Mouse (Mus musculus): Measurements from ENCODE around the gene Pim2. TPM values are rescaled to one million over a fixed set of nuclear protein-coding genes. Genes with fewer than 3 reads are reported as not detected.
"Not testable (repeated sequence)": the region's sequence is repeated elsewhere in the genome, so short reads cannot be mapped to it uniquely, and the experiment has no call there.

Gene Pim2
- polyA plus RNA-seq, 1 experiment from 2014 or later = 13.6 TPM

GRCm38 (mm10) chrX:7898211-7898610 is 20.1 kb downstream of the Pim2 start:
- WGBS = 27% methylated on average over 13 of the region's 13 CpGs
- H3K9me3 ChIP-seq (ENCODE audit: control insufficient read depth, low read length) = no peaks in the 10 kb centered on the region
- peak overlapping the region; percentile 63 for H3K4me3 ChIP-seq (ENCODE audit: low read length)
- peaks cover 2% of the 10 kb centered on the region; the same call in 1 of the 2 replicates for H3K4me1 ChIP-seq (ENCODE audit: control insufficient read depth, insufficient read depth, low read length)
- H3K27me3 ChIP-seq (replicated peaks; ENCODE audit: control insufficient read depth, insufficient read depth, low read length) = no peaks in the 10 kb centered on the region
- no peak for ATAC-seq
- peak overlapping the region; percentile 55 for H3K4me2 ChIP-seq (ENCODE audit: low read depth, low read length)
- no peaks in the 10 kb centered on the region for H3K36me3 ChIP-seq (ENCODE audit: control insufficient read depth, insufficient read depth, low read length)
- H3K27ac ChIP-seq (ENCODE audit: low read length) = no peak overlapping the region
- peak overlapping the region; percentile 65 for H3K9ac ChIP-seq (ENCODE audit: low read depth, low read length)

- H3K27me3 ChIP-seq (replicated peaks; ENCODE audit: control insufficient read depth, insufficient read depth, low read length) = no peaks in the 10 kb centered on the region
- no peaks in the 10 kb centered on the region for H3K36me3 ChIP-seq (ENCODE audit: control insufficient read depth, insufficient read depth, low read length)
- H3K9ac ChIP-seq (ENCODE audit: low read depth, low read length) = peak within 1 kb of the TSS; percentile 72
- H3K4me1 ChIP-seq (ENCODE audit: control insufficient read depth, insufficient read depth, low read length) = peaks cover 2% of the 10 kb centered on the region; the same call in 1 of the 2 replicates
- H3K4me2 ChIP-seq (ENCODE audit: low read depth, low read length) = peak within 1 kb of the TSS; percentile 58
- peak within 1 kb of the TSS; percentile 63 for H3K4me3 ChIP-seq (ENCODE audit: low read length)
- no peaks in the 10 kb centered on the region for H3K9me3 ChIP-seq (ENCODE audit: control insufficient read depth, low read length)
- peak; percentile 100 for ATAC-seq
- 13% methylated on average over 62 of the region's 62 CpGs for WGBS
- peak within 1 kb of the TSS; percentile 83 for H3K27ac ChIP-seq (ENCODE audit: low read length)
These were observed 21.1 kb downstream of the Pim2 start, which contains the start of the genes Pqbp1 and Timm17b for GRCm38 (mm10) chrX:7898880-7899874. Gene Pqbp1, minus strand, starts transcription at chrX:7899269. Gene Timm17b, plus strand, starts transcription at chrX:7899357.

- Histone ChIP-seq H3K36me3 (ENCODE audit: control insufficient read depth, insufficient read depth, low read length) (no peaks in the 10 kb centered on the region), H3K9me3 (ENCODE audit: control insufficient read depth, low read length) (no peaks in the 10 kb centered on the region), H3K4me2 (ENCODE audit: low read depth, low read length) (no peak overlapping the region), H3K27me3 (replicated peaks; ENCODE audit: control insufficient read depth, insufficient read depth, low read length) (no peaks in the 10 kb centered on the region), H3K4me3 (ENCODE audit: low read length) (no peak overlapping the region), H3K9ac (ENCODE audit: low read depth, low read length) (no peak overlapping the region), H3K27ac (ENCODE audit: low read length) (no peak overlapping the region), H3K4me1 (ENCODE audit: control insufficient read depth, insufficient read depth, low read length) (no peaks in the 10 kb centered on the region)
- ATAC-seq = no peak
- WGBS = 92% methylated on average over 5 of the region's 5 CpGs
These were observed 26.4 kb downstream of the Pim2 start for GRCm38 (mm10) chrX:7904441-7904840.

GRCm38 (mm10) chrX:7907735-7908134 is 29.7 kb downstream of the Pim2 start, which contains the start of gene Gm10491:
Gene Gm10491, minus strand, starts transcription at chrX:7907835.
- Histone ChIP-seq H3K9me3 (ENCODE audit: control insufficient read depth, low read length) (no peaks in the 10 kb centered on the region), H3K4me3 (ENCODE audit: low read length) (no peak within 1 kb of the TSS), H3K27ac (ENCODE audit: low read length) (no peak within 1 kb of the TSS), H3K36me3 (ENCODE audit: control insufficient read depth, insufficient read depth, low read length) (no peaks in the 10 kb centered on the region), H3K9ac (ENCODE audit: low read depth, low read length) (no peak within 1 kb of the TSS), H3K27me3 (replicated peaks; ENCODE audit: control insufficient read depth, insufficient read depth, low read length) (no peaks in the 10 kb centered on the region), H3K4me1 (ENCODE audit: control insufficient read depth, insufficient read depth, low read length) (no peaks in the 10 kb centered on the region), H3K4me2 (ENCODE audit: low read depth, low read length) (no peak within 1 kb of the TSS)
- no peak for ATAC-seq
- 87% methylated on average over 5 of the region's 5 CpGs for WGBS

GRCm38 (mm10) chrX:7909242-7909641 is 31.2 kb downstream of the Pim2 start, which contains the start of gene Gm10490:
Gene Gm10490, plus strand, starts transcription at chrX:7909542.
- not testable (repeated sequence) for H3K27me3 ChIP-seq (replicated peaks; ENCODE audit: control insufficient read depth, insufficient read depth, low read length); H3K27ac ChIP-seq (ENCODE audit: low read length); H3K36me3 ChIP-seq (ENCODE audit: control insufficient read depth, insufficient read depth, low read length); ATAC-seq; H3K4me1 ChIP-seq (ENCODE audit: control insufficient read depth, insufficient read depth, low read length); H3K9me3 ChIP-seq (ENCODE audit: control insufficient read depth, low read length); H3K9ac ChIP-seq (ENCODE audit: low read depth, low read length); H3K4me3 ChIP-seq (ENCODE audit: low read length); H3K4me2 ChIP-seq (ENCODE audit: low read depth, low read length)
- WGBS = 84% methylated on average over 3 of the region's 4 CpGs

GRCm38 (mm10) chrX:7910473-7910872 is 32.4 kb downstream of the Pim2 start:
- ATAC-seq = no peak
- Histone ChIP-seq H3K4me1 (ENCODE audit: control insufficient read depth, insufficient read depth, low read length) (no peaks in the 10 kb centered on the region), H3K36me3 (ENCODE audit: control insufficient read depth, insufficient read depth, low read length) (no peaks in the 10 kb centered on the region), H3K4me3 (ENCODE audit: low read length) (no peak overlapping the region), H3K9me3 (ENCODE audit: control insufficient read depth, low read length) (no peaks in the 10 kb centered on the region), H3K27me3 (replicated peaks; ENCODE audit: control insufficient read depth, insufficient read depth, low read length) (no peaks in the 10 kb centered on the region), H3K27ac (ENCODE audit: low read length) (no peak overlapping the region), H3K9ac (ENCODE audit: low read depth, low read length) (no peak overlapping the region), H3K4me2 (ENCODE audit: low read depth, low read length) (no peak overlapping the region)
- 51% methylated on average over 6 of the region's 6 CpGs for WGBS

GRCm38 (mm10) chrX:7915669-7916068 is 37.6 kb downstream of the Pim2 start:
- not testable (repeated sequence) for H3K4me3 ChIP-seq (ENCODE audit: low read length); H3K27me3 ChIP-seq (replicated peaks; ENCODE audit: control insufficient read depth, insufficient read depth, low read length); ATAC-seq; H3K9ac ChIP-seq (ENCODE audit: low read depth, low read length); H3K4me2 ChIP-seq (ENCODE audit: low read depth, low read length); H3K4me1 ChIP-seq (ENCODE audit: control insufficient read depth, insufficient read depth, low read length); H3K27ac ChIP-seq (ENCODE audit: low read length); H3K9me3 ChIP-seq (ENCODE audit: control insufficient read depth, low read length); H3K36me3 ChIP-seq (ENCODE audit: control insufficient read depth, insufficient read depth, low read length)
- WGBS = 29% methylated on average over 3 of the region's 3 CpGs

- not testable (repeated sequence) for H3K4me1 ChIP-seq (ENCODE audit: control insufficient read depth, insufficient read depth, low read length); ATAC-seq; H3K4me3 ChIP-seq (ENCODE audit: low read length); H3K4me2 ChIP-seq (ENCODE audit: low read depth, low read length); H3K36me3 ChIP-seq (ENCODE audit: control insufficient read depth, insufficient read depth, low read length); H3K27ac ChIP-seq (ENCODE audit: low read length); H3K9ac ChIP-seq (ENCODE audit: low read depth, low read length); H3K9me3 ChIP-seq (ENCODE audit: control insufficient read depth, low read length)
- H3K27me3 ChIP-seq (replicated peaks; ENCODE audit: control insufficient read depth, insufficient read depth, low read length) = peaks cover 15% of the 10 kb centered on the region
- 66% methylated on average over 6 of the region's 6 CpGs for WGBS
These were observed 39.9 kb downstream of the Pim2 start for GRCm38 (mm10) chrX:7917960-7918359.

- no peaks in the 10 kb centered on the region for H3K9me3 ChIP-seq (ENCODE audit: control insufficient read depth, low read length)
- no peaks in the 10 kb centered on the region for H3K36me3 ChIP-seq (ENCODE audit: control insufficient read depth, insufficient read depth, low read length)
- no peak within 1 kb of the TSS for H3K9ac ChIP-seq (ENCODE audit: low read depth, low read length)
- peak; percentile 44; the same call in 1 of the 2 replicates for ATAC-seq
- 15% methylated on average over 29 of the region's 40 CpGs for WGBS
- H3K27ac ChIP-seq (ENCODE audit: low read length) = no peak within 1 kb of the TSS
- peaks cover 26% of the 10 kb centered on the region for H3K27me3 ChIP-seq (replicated peaks; ENCODE audit: control insufficient read depth, insufficient read depth, low read length)
- 0 out of 2 replicates have a peak within 1 kb of the TSS, but pooled peaks have one; percentile 5 for H3K4me3 ChIP-seq (ENCODE audit: low read length)
- peak within 1 kb of the TSS; percentile 32; the same call in 1 of the 2 replicates for H3K4me2 ChIP-seq (ENCODE audit: low read depth, low read length)
- no peaks in the 10 kb centered on the region for H3K4me1 ChIP-seq (ENCODE audit: control insufficient read depth, insufficient read depth, low read length)
These were observed 41.7 kb downstream of the Pim2 start, which contains the start of gene Pcsk1n for GRCm38 (mm10) chrX:7919601-7920383. Gene Pcsk1n, plus strand, starts transcription at chrX:7919822.

All from intestine, embryonic 16.5 days (tissue).